Mouse (Mus musculus): ENCODE data around the gene Mmgt2.
"Not testable (repeated sequence)": the region's sequence is repeated elsewhere in the genome, so short reads cannot be mapped to it uniquely, and the experiment has no call there.

The Mmgt2 gene

DNA sequence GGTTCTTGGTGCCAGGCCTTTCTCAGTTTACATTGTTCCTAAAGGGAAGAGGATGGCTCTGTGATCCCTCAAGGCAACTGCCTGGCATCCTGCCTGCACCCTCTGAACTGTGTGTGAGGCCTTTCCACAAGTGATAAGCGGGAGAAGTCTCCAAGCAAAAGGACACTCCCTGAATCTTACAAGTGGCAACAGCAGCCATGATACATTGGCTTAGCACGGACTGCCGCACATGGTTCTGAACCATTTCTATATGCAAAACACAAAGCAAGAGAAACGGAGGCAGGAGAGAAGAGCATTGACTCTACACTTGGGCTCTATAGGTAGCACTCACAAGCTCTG lies 3.2 kb upstream of the Mmgt2 start:
- no peak for DNase-seq (ENCODE audit: low spot score in 2 of 2)

DNA sequence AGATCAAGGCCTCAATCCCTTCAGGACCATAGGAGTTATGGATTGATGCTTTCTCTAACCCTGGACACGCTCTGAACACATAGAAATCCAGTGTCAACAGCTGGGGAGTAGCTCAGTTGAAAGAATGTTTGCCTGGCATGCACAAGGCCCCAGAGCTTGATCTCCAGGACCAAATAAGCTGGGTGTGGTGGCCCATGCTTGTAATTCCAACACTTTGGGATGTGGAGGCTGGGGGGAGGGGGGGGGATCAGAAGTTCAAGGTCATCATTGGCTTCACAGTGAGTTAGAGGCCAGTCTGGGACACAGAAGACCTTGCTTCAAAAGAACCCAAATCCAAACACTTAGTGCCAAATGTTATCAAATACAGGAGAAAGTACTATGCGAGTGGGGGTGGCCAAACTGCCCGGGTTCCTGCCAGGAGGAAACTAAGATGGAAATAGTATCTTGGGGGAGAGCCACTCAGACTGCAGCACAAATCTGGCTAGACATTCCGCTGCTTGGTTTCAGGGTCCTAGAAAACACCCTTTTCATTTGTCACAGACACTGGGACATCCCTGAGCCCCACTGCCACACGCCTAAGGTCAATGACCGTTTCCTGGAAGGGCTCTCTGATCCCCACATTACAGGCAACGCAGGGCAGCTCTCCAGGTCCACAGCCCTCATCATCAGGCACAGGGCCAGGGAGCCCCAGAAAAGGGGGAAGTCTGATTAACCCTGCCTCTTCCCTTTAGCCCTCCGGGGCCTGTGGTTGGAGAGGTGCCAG lies 2.6 kb upstream of the Mmgt2 start:
- peak; percentile 58 to 65 for DNase-seq (ENCODE audit: low spot score in 2 of 2)

DNA sequence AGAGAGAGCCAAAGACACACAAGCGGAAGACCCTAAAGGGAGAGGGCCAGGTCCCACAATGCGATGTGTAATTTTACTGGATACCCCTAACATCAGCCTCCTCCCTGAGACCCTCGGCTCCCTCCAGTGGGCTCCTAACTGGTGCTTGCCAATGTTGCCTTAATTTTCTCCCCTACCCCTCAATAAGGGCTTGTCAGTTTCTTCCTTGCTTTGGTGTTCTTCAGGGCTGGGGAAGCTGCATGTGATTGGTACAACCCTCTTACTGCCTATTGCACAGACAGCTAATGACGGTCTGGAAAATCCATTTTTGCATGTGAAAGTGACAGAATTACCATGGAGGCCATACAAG lies 2.0 kb upstream of the Mmgt2 start:
- DNase-seq (ENCODE audit: low spot score in 2 of 2): no peak

DNA sequence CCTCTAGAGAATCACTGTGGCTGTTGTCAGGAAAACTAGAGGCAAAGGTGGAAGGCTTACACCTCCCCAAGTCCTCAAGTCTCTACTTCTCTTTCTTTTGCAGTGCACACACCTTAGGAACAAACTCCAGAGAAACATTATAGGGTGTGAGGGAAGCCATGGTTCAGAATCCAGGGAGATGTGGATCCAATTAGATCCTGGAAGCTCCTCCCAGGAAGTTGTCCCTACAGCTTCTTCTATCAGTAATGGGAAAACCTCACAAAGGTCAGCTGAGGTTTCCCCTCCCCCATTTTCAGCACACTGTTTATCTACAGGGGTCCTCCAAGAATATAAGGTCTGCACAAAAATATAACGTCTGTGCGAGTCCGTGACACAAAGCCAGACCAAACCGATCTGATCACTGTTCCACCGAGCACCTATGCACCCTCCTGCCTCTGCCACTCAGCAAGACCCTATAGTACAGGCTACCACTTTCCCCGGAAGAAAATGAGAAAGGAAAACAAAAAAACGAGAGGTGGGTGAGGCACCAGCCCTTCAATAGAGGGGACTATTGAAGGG lies 1.4 kb upstream of the Mmgt2 start:
- DNase-seq (ENCODE audit: low spot score in 2 of 2): no peak

DNA sequence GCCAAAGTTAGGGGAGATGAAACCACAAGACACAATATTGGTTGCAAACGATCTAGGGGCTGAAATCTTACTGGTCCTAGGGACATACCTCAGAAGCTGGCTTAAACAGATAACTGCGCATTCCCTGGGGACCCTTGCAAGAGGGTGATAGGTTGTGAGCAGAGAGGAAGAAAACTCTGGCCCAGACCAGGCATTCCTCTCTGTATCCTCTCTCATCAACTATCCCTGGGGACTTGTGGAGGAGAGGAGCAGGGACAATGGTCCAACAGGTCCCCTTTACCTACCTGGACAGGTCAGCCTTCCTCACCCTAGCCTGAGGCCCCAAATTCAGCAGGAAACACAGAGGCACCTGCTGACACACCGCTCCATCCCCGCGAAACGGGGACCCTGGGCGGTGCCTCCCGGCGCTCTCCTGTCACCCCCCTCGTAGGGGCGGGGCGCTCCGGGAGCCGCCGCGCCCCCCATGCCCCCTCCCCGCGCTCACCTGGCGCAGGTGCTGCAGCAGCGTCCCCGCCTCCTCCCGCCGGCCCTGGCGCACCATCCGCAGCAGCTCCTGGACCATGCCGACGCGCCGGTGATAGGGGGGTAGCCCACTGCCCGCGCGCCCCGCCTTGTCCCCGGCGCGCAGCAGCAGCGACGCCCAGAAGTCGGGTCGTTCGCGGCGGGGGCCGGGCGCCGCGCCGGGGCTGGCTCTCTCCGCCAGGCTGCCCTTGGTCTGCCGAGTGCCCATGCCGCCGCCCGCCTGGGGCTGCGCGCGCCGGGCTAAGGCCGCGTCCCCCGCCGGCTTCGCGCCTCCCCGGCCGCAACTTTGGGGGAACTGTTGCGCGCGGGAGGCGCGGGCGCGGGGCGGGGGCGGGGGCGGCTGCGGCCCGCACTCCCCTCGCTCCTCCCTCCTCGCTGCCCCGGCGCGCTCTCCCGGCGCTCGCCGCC lies 538 bp upstream of the Mmgt2 start, which contains the start of gene Lrrc75a:
Gene Lrrc75a (minus strand): TSS at position 863 of the 930 bp plus-strand sequence.
- DNase-seq (ENCODE audit: low spot score in 2 of 2): no peak

DNA sequence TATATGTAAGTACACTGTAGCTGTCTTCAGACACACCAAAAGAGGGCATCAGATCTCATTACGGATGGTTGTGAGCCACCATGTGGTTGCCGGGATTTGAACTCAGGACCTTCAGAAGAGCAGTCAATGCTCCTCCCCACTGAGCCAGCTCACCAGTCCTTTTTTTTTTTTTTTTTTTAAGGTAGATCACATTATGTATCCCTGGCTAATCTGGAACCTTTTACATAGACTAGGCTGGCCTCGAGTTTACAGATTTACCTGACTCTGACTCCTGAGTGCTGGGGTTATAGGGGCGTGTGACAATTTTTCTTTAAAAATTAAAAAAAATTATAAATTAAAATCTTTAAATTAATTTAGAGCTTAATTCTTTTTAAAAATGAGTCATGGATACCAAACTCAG lies 1.3 kb downstream of the Mmgt2 start:
- not testable (repeated sequence) for DNase-seq (ENCODE audit: low spot score in 2 of 2)

DNA sequence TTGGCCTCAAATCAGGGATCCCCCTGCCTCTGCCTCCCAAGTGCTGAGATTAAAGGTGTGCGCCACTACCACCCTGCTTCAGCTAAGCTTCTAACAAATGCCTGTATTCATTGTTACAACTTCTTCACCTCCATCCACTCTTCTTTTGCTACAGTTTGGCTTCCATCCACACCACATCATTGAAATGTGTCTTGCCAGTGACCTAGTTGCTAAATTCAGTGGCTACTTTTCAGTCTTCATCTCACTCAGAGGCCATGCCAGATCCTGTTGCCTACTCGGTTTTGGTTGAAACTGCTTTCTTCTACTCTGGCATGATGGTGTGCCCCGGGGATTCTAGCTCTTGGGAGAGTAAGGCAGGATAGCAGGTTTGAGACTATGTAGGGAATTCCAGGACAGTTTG lies 3.1 kb downstream of the Mmgt2 start:
- no peak for DNase-seq (ENCODE audit: low spot score in 2 of 2)

DNA sequence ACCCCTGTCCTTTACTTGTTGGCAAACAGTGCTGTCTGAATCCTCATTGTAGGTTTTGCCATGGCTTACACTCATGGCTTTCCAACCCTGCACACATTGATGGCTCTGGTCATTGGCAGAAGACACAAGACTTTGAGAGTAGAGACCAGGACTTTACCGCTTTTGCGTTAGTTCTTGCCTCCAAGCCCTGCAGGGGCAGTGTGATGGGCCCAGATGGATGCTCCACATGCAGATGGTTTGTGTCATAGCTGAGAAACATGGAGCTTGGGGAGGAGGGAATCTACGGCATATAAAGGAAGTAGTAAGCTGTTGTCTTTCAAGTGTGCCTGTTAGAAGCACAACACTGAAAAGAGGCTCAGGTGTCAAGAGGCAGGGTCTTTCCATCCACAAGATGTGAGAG lies 3.6 kb downstream of the Mmgt2 start:
- no peak for DNase-seq (ENCODE audit: low spot score in 2 of 2)

DNA sequence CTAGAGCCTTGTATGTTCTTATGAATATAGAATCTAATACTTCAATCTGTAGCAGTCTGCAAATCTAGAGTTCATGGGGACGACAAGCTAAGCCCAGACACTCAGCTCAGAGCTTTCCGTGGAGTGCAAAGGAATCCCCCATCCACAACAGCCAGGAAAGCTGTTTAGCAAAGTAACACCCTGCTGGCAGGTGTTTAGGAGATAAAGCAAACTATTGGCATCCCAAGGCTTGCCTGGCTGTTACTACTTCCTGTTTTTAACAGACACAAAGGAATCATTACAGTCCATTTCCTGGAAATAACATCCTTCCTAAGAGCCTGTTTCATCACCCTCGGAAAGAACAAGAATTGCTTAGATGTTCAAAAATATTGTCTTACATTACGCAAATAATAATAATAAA lies 12.4 kb downstream of the Mmgt2 start:
- no peak for DNase-seq (ENCODE audit: low spot score in 2 of 2)

DNA sequence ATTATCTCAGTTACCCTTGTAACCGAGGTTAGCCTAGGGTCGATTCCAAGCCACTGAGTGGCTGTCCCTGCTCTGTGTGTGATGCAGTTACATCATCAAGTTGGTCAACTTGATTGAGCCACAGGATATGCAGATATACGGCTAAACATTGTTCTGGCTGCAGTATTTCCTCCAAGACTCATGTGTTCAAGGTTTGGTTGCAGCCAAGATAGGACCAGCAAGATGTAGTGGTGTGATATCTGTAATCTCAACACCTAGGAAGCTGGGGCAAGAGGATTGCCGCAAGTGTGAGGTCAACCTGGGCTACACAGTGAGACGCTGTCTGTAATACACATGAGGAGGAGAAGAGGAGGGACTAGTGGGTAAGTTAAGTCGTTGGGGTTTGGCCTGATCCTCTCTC lies 15.8 kb downstream of the Mmgt2 start:
- DNase-seq (ENCODE audit: low spot score in 2 of 2): no peak

DNA sequence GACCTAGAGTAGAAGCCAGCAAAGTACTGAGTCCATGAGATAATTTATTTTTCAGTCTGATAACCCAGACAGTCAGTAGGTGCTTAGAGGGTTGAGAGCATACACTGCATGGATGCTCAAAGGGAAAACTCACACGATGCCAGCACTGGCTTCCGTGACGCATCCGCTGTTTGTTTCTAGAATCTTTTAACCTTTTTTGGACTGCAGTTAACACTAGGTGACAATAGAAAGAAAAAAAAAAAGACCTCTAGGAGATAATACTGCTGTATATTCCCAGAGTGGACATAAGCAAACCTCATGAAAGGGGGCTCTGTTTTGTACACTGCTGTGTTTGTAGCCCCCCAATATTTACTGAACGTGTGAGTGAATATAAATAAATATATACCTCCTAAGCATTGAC lies 20.5 kb downstream of the Mmgt2 start:
- no peak for DNase-seq (ENCODE audit: low spot score in 2 of 2)

DNA sequence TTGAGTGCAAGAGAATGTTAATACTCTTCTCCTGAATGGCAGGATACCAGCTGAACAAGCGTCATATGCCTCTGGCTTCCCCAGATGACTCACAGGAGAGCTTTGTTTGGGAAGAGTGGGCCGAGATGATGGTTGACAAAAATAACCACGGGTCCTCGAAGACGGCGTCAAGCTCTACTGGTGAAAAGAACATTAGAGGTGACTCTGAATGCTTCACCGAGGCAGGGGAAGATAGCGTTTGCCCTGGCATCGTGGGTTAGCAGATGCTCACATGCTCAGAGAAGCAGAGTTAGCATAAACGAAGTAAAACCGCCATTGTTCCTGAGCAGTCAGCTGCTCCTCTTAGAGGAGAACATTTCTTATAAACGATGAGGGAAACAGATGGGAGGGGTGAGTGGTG lies 21.0 kb downstream of the Mmgt2 start:
- DNase-seq (ENCODE audit: low spot score in 2 of 2): peak; percentile 60 to 78

DNA sequence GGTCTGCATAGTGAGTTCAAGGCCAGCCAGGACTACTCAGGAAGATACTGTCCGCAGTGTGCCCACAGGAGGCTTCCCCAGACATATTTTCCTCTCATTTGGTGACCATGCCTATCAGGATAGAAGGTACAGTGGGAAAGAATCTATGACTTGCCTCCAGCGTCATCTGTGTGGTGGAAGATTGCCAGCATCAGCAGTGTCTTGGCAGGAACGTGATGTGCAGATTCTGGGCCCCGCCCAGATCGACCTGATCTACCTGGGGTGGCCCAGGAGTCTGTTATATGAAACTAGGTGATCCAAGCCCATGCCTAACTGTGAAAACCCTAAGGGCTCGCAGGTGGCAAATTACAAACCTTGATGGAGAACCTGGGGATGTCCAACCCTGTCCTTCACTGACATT lies 21.5 kb downstream of the Mmgt2 start:
- DNase-seq (ENCODE audit: low spot score in 2 of 2): no peak

DNA sequence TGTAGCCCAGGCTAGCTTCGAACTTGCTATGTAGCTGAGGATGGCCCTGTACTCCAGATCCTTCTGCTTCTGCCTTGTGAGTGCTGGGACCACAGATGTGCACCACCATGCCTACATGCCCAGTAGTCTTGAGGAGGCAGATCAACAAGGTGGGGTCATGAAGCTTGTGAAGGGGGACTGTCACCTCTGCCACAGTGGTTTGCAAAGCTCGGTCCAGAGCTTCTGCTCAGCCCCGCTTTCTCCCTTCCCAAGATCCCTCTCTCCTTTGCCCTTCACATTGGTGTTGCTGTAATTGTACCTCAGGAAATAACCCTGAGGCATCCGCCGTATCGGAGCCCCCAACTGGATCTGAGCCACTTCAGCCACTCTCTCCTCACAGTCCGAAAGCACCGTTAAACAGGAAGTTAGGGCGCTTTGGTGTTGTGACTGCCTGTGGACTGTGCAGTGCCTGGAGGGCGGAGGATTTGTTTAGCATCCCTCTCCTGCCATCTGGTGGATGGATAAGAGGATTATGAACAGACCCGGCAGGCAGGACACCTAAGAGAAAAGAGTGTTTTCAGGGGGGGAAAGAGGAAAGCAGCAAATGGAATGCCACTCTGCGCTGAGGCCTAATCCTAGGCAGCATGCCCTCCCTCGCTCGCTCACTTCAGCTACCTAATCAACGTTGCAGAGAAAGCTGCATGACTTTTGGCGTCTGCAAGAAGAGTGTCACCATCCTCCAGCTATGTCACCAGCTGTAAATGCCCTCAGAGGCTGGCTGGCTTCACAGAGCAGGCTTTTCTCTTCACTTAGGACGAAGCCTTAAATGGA lies 27.2 kb downstream of the Mmgt2 start:
- DNase-seq (ENCODE audit: low spot score in 2 of 2): peak; percentile 48 to 51

DNA sequence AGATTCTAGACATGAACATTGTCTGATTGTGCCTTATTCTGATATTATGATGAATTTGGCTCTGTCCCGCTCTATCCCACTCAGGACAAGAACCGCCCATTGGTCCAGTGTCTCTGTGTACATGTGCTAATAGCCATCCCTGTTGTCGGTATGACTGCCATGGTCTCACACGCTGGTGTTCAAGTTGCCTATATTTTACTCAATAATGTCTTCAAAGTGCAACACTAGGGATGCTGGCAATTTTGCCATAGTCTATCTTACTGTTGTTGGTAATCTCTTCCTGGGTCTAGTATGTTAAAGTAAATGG lies 27.8 kb downstream of the Mmgt2 start:
- DNase-seq (ENCODE audit: low spot score in 2 of 2): no peak

DNA sequence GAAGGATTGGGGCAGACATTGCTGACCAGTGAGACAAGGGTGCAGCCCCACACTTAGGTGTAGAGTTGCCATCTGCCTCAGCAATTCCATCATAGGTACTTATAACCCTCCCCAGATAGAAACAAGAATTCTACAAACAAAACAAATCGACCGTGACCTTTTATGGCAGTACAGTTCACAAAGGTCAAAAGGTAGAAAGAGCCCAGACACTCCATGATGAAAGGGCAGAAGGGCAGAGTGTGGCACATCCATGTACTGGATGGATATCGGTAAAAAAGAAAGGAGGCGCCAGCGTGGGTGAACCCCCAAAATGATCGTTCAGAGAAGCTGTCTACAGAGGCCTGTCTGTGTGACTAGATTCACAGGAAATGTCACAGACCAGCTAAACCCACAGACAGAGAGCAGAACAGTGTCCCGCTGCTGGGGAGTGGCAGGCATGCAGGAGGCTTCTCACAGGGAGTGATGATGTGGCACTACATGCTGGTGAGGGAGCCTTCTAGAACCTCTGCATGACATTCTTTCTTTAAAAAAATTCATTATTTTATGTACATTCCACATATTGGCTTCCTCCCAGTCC lies 30.4 kb downstream of the Mmgt2 start:
- DNase-seq (ENCODE audit: low spot score in 2 of 2): no peak

DNA sequence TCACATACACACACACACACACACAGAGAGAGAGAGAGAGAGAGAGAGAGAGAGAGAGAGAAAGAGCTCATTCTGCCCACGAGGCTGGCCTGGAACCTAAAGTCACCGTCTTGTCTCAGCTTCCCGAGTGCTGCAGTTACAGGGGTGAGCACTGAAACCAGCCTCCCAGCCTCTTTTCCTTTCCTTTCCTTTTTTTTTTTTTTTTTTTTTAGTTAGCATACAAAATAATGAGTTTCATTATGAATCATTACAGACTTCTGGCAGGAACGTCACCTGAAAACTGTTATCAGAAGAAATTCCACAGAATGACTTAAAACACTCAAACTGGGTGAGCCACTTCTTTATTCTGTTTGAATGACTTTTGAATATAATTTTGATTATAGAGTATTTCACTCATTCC lies 31.5 kb downstream of the Mmgt2 start:
- no peak for DNase-seq (ENCODE audit: low spot score in 2 of 2)

DNA sequence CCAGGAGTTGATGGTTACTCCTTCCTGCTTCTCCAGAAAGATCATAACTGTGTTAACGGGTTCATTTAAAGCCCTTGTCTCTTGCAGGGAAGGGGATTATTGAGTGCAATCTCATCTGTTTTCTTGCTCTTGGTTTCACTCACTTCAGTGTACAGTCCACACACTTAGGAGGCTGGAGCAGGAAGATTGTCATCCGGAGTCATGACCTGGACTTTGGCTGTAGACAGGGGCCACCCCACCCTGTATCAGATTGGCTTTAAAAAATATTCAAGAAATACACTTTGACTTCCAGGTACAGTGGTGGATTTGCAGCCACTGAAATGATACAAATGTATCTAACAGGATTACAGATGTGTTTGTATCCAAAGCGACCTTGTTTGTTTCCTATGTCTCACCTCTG lies 43.1 kb downstream of the Mmgt2 start:
- DNase-seq (ENCODE audit: low spot score in 2 of 2): no peak

DNA sequence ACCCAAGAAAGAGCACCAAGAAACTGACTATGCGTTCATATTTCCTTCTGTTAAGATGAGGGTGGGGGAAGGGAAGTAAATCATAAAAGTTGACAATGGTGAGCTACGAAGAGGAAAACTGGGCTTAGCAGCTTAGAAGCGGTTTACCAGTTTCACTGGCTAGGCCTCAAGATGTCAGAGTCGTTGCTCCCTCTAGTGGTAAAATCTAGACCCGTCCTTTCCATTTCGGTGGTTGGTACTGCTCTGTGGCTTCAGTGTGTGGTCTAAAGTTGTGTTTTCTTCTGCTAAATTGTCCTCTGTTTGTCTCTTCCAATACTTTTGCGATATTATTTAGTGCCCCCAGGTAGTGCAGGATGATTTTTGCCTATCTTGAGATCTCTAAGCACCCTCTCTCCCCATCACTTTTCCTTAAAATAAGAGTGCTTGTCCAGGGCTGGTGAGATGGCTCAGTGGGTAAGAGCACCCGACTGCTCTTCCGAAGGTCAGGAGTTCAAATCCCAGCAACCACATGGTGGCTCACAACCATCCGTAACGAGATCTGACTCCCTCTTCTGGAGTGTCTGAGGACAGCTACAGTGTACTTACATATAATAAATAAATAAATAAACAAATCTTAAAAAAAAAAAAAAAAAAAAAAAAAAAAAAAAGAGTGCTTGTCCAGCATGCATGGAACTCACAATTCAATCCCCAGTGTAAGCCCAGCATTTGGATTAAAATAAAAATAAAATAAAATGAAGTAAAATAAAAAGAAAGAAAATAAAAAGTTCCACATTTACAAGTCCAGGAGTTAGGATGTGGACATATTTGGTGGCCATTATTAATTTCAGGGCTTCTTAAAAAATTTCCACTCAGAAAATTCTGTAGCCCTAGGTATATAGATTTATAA lies 45.1 kb downstream of the Mmgt2 start:
- DNase-seq (ENCODE audit: low spot score in 2 of 2): peak in 1 of 2 experiments; percentile 11

DNA sequence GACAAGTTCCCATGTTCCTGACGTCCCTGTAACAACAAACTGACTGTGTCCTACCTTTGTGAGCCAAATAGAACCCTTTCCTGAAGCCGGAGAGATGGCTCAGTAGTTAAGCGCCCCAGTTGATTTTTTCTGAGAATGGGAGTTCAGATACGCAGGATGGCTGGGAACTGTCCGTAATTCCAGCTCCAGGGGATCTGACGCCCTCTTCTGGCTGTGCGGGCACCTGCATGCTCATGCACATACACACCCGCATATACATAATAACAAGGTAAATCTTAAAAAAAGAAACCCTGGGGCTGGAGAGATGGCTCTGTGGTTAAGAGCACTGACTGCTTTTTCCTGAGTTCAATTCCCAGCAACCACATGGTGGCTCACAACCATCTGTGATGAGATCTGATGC lies 46.7 kb downstream of the Mmgt2 start:
- no peak for DNase-seq (ENCODE audit: low spot score in 2 of 2)

DNA sequence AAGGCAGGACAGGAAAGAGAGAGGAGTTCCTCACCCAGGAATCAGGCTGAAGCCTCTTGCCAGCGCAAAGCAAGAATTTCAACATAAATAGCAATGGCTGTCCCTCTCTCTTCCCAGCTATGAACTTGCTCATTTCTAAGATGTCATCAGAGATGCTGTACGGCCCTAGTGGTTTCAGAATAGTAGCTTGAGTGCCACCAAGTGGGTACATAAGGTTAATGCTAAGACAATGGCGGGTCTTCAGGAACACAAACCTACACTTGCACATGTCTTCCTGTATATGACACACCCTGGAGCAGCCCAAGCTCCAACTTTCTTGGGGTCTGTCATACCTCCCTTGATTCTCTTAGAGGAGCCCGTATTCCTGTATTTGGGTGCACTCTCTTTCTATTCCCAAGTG lies 51.3 kb downstream of the Mmgt2 start:
- no peak for DNase-seq (ENCODE audit: low spot score in 2 of 2)
